8 mouse cellular contexts compared by ENCODE assay signal in the genomic region with DNA sequence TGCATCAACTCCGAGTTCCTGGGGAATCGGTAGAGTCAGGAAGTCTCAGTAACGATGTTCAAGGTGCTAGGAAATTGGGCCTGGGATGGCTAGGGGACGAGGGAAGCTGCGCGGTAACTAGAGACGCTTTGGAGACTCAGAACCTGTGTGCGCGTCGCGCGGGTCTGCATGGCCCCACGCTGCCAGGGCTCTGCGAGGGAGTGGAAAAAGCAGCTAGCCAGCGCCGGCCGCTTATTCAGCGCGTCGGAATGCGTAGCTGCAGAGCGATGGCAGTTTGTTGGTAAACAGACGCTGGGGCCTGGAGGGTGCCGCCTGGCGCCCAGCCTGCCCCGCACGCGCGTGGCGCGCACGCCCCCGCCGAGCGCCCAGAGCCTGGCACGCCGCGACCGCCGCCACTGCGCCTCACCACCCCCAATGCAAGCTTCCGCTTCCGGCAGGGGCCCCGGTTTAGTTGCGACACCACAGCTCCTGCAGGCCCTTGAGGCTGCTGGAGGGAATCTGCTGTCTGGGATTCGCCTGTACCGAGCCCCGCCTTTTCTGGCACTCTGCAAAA. TPM values are rescaled to one million over a fixed set of nuclear protein-coding genes. Genes with fewer than 3 reads are reported as not detected.
DNase-seq lines count a peak whose midpoint lies in the region; ATAC-seq lines count a peak whose summit lies in the region.

TSS of gene Dlx4 (minus strand) at position 413 of the 553 bp plus-strand sequence.

- no peaks in the 10 kb centered on the region for H3K9me3 ChIP-seq in kidney, embryonic 15.5 days (replicated peaks)
- no peaks in the 10 kb centered on the region for H3K9me3 ChIP-seq in forebrain, embryonic 15.5 days
- H3K9me3 ChIP-seq in intestine, embryonic 14.5 days (ENCODE audit: control insufficient read depth, low read length): no peaks in the 10 kb centered on the region

- no peak for DNase-seq in kidney, adult 9 months
- peak; percentile 49 to 85 for DNase-seq in adrenal gland, adult (ENCODE audit: inconsistent age in 2 of 2, low spot score in 1 of 2)
- peak; percentile 76 for DNase-seq in intestine, embryonic 14.5 days (ENCODE audit: low spot score)
- peak; percentile 43 for DNase-seq in lung, postnatal 25 days (ENCODE audit: low spot score)
- DNase-seq in thymus, adult 18-20 months: peak; percentile 28 to 31
- DNase-seq in c-Kit-positive CD71-positive TER-119-positive erythroid progenitor cells, embryonic 14.5 days (ENCODE audit: low spot score): no peak

- ATAC-seq in kidney, embryonic 15.5 days (replicated peaks; ENCODE audit: low FRiP score): 0 out of 2 replicates have a peak, but pooled peaks have one; percentile 27
- no peak for ATAC-seq in forebrain, embryonic 15.5 days (replicated peaks)
- no peak for ATAC-seq in intestine, embryonic 14.5 days (replicated peaks; ENCODE audit: low FRiP score, low TSS enrichment, low read depth)

- H3K4me1 ChIP-seq in kidney, embryonic 15.5 days: peaks cover 49% of the 10 kb centered on the region
- H3K4me1 ChIP-seq in forebrain, embryonic 15.5 days: peaks cover 32% of the 10 kb centered on the region
- peaks cover 8% of the 10 kb centered on the region for H3K4me1 ChIP-seq in intestine, embryonic 14.5 days (replicated peaks; ENCODE audit: control insufficient read depth, insufficient read depth, low read length)

- no peaks in the 10 kb centered on the region for H3K36me3 ChIP-seq in kidney, embryonic 15.5 days
- no peaks in the 10 kb centered on the region for H3K36me3 ChIP-seq in forebrain, embryonic 15.5 days
- H3K36me3 ChIP-seq in intestine, embryonic 14.5 days (ENCODE audit: control insufficient read depth, insufficient read depth, low read length): no peaks in the 10 kb centered on the region

- H3K27ac ChIP-seq in kidney, embryonic 15.5 days: no peak within 1 kb of the TSS
- no peak within 1 kb of the TSS for H3K27ac ChIP-seq in forebrain, embryonic 15.5 days (replicated peaks)
- no peak within 1 kb of the TSS for H3K27ac ChIP-seq in intestine, embryonic 14.5 days (ENCODE audit: low read depth)

- peaks cover 100% of the 10 kb centered on the region for H3K27me3 ChIP-seq in kidney, embryonic 15.5 days
- peaks cover 91% of the 10 kb centered on the region for H3K27me3 ChIP-seq in forebrain, embryonic 15.5 days
- H3K27me3 ChIP-seq in intestine, embryonic 14.5 days (replicated peaks; ENCODE audit: control insufficient read depth, insufficient read depth, low read length): peaks cover 100% of the 10 kb centered on the region

- H3K4me3 ChIP-seq in kidney, embryonic 15.5 days (replicated peaks): peak within 1 kb of the TSS; percentile 49
- H3K4me3 ChIP-seq in forebrain, embryonic 15.5 days: peak within 1 kb of the TSS; percentile 34
- H3K4me3 ChIP-seq in intestine, embryonic 14.5 days (ENCODE audit: low read depth, low read length): peak within 1 kb of the TSS; percentile 44

- H3K4me2 ChIP-seq in kidney, embryonic 15.5 days: peak within 1 kb of the TSS; percentile 92
- H3K4me2 ChIP-seq in forebrain, embryonic 15.5 days (replicated peaks): peak within 1 kb of the TSS; percentile 52
- H3K4me2 ChIP-seq in intestine, embryonic 14.5 days (ENCODE audit: low read length): peak within 1 kb of the TSS; percentile 78

- under 1% methylated on average over 48 of the region's 48 CpGs for WGBS in kidney, embryonic 15.5 days
- under 1% methylated on average over 48 of the region's 48 CpGs for WGBS in forebrain, embryonic 15.5 days
- under 1% methylated on average over 48 of the region's 48 CpGs for WGBS in intestine, embryonic 14.5 days

- 0 out of 2 replicates have a peak within 1 kb of the TSS, but pooled peaks have one; percentile 3 for H3K9ac ChIP-seq in kidney, embryonic 15.5 days
- H3K9ac ChIP-seq in forebrain, embryonic 15.5 days (replicated peaks): no peak within 1 kb of the TSS
- H3K9ac ChIP-seq in intestine, embryonic 14.5 days (ENCODE audit: low read length): no peak within 1 kb of the TSS

RNA-seq across cellular contexts. Expression of gene Dlx4, which starts in this region (rescaled TPM):
- not detected in 2 replicates for polyA plus RNA-seq in kidney, embryonic 15.5 days (2015; fragmentation: Nextera tagmentation; extraction: Ambion mirVana)
- not detected in 2 replicates for polyA plus RNA-seq in forebrain, embryonic 15.5 days (2015; fragmentation: Nextera tagmentation; extraction: Ambion mirVana)
- not detected in 2 replicates for polyA plus RNA-seq in intestine, embryonic 14.5 days (2014; fragmentation: Nextera tagmentation; extraction: Ambion mirVana)

Comparison
In these comparisons a context has a peak if more than half of its experiments do, and no peak if none do; other contexts are left out.
1. Peak in ATAC-seq, H3K4me3 ChIP-seq, H3K9ac ChIP-seq and H3K4me2 ChIP-seq in kidney, embryonic 15.5 days; RNA of the gene not detected or under 1 TPM.
2. Peak in DNase-seq, H3K4me3 ChIP-seq and H3K4me2 ChIP-seq in intestine, embryonic 14.5 days; RNA of the gene not detected or under 1 TPM.
3. DNase-seq: peak in adrenal gland, adult (2 of 2), lung, postnatal 25 days (single experiment) and thymus, adult 18-20 months (2 of 2); none in kidney, adult 9 months (single experiment) and c-Kit-positive CD71-positive TER-119-positive erythroid progenitor cells, embryonic 14.5 days (single experiment).
4. Peak in every context shown above with its lines, with median percentiles within 50 percentile points of each other: H3K4me2 ChIP-seq and H3K4me3 ChIP-seq.